Mouse (Mus musculus): ENCODE results near the gene Odf3b. TPM values are rescaled to one million over a fixed set of nuclear protein-coding genes. Genes with fewer than 3 reads are reported as not detected.

Gene Odf3b
- polyA plus RNA-seq, 1 experiment from 2014 or later, result 0.56 TPM

DNA sequence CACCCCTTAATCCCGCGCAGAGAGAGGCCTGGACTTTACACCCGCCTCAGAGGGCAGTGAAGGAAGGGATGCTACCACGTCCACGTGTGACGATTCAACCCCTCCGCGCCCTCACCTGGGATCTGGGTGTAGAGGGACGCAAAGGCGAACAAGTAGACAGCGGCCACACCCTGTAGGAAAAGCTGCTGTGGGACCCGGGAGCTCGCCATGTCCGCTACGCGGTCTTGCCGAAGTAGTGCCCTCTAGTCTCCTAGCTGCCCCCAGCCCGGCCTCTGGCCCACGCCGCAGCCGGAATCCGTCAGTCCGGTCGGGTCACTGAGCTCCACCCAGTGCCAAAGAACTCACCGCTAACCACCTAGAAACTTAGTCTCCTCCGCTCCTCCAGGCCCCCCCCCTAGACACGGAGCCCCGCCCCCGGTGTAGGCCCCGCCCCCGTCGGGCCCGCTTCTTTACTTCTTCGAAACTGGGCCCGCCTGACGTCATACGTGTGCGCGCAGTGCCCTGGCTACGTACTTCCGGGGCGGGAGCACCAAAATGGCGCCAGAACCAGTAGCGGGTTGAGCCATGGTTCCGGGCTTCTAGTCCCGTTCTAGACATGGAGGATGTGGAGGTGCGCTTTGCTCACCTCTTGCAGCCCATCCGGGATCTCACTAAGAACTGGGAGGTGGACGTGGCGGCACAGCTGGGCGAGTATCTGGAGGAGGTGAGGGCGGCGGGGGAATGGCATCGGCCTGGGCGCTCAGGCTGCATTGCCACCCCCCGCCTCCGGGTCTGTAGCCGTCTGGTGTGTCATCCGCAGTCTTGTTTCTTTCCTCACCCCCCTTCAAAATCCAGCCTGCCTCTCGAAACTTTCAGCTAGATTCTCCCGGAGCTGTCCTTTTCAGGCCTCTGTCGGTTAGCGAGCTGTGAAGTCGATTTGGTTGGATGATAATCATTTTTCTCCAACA lies 23.6 kb downstream of the Odf3b start, which contains the start of the genes Lmf2 and Ncaph2:
Gene Lmf2, minus strand, starts transcription at position 419 of the 947 bp plus-strand sequence.
Gene Ncaph2, plus strand, starts transcription at position 479 of the 947 bp plus-strand sequence.
- ATAC-seq (ENCODE audit: low read depth), result peak; percentile 87
- Histone ChIP-seq H3K9me3 (replicated peaks) (no peaks in the 10 kb centered on the region), H3K9ac (peak within 1 kb of the TSS; percentile 86), H3K27ac (peak within 1 kb of the TSS; percentile 91), H3K4me1 (replicated peaks) (peaks cover 52% of the 10 kb centered on the region), H3K4me3 (replicated peaks) (peak within 1 kb of the TSS; percentile 71), H3K27me3 (no peaks in the 10 kb centered on the region), H3K36me3 (peaks cover 69% of the 10 kb centered on the region), H3K4me2 (peak within 1 kb of the TSS; percentile 81)
- peak; percentile 89 for DNase-seq
- WGBS (ENCODE audit: insufficient replicate concordance), result under 1% methylated on average over 64 of the region's 64 CpGs

GRCm38 (mm10) chr15:89354455-89354854 lies 24.6 kb downstream of the Odf3b start:
- peak overlapping the region; percentile 84 for H3K27ac ChIP-seq
- H3K4me1 ChIP-seq (replicated peaks), result peaks cover 45% of the 10 kb centered on the region
- no peaks in the 10 kb centered on the region for H3K9me3 ChIP-seq (replicated peaks)
- peaks cover 63% of the 10 kb centered on the region for H3K36me3 ChIP-seq
- H3K27me3 ChIP-seq, result no peaks in the 10 kb centered on the region
- DNase-seq, result no peak
- ATAC-seq (ENCODE audit: low read depth), result no peak
- 79% methylated on average over 7 of the region's 7 CpGs for WGBS (ENCODE audit: insufficient replicate concordance)
- H3K9ac ChIP-seq, result peak overlapping the region; percentile 86
- H3K4me2 ChIP-seq, result peak overlapping the region; percentile 81
- peak overlapping the region; percentile 71 for H3K4me3 ChIP-seq (replicated peaks)

- Histone ChIP-seq H3K27ac (no peak overlapping the region), H3K36me3 (peaks cover 60% of the 10 kb centered on the region), H3K27me3 (no peaks in the 10 kb centered on the region), H3K4me1 (replicated peaks) (peaks cover 39% of the 10 kb centered on the region), H3K4me3 (replicated peaks) (peak overlapping the region; percentile 71), H3K4me2 (peak overlapping the region; percentile 81), H3K9ac (peak overlapping the region; percentile 86), H3K9me3 (replicated peaks) (no peaks in the 10 kb centered on the region)
- ATAC-seq (ENCODE audit: low read depth) (no peak), DNase-seq (no peak)
- 93% methylated on average over 16 of the region's 16 CpGs for WGBS (ENCODE audit: insufficient replicate concordance)
Observed at GRCm38 (mm10) chr15:89353837-89354236, 25.2 kb downstream of the Odf3b start.

- WGBS (ENCODE audit: insufficient replicate concordance), result 94% methylated on average over 12 of the region's 12 CpGs
- H3K4me1 ChIP-seq (replicated peaks), result peaks cover 29% of the 10 kb centered on the region
- no peak overlapping the region for H3K4me3 ChIP-seq (replicated peaks)
- no peak overlapping the region for H3K27ac ChIP-seq
- peaks cover 50% of the 10 kb centered on the region for H3K36me3 ChIP-seq
- DNase-seq (no peak), ATAC-seq (ENCODE audit: low read depth) (no peak)
- no peaks in the 10 kb centered on the region for H3K9me3 ChIP-seq (replicated peaks)
- no peaks in the 10 kb centered on the region for H3K27me3 ChIP-seq
- H3K9ac ChIP-seq, result no peak overlapping the region
- no peak overlapping the region for H3K4me2 ChIP-seq
Observed at GRCm38 (mm10) chr15:89352795-89353194, 26.3 kb downstream of the Odf3b start.

GRCm38 (mm10) chr15:89352054-89352453 lies 27.0 kb downstream of the Odf3b start:
- Histone ChIP-seq H3K36me3 (peaks cover 44% of the 10 kb centered on the region), H3K9ac (no peak overlapping the region), H3K27me3 (no peaks in the 10 kb centered on the region), H3K9me3 (replicated peaks) (no peaks in the 10 kb centered on the region), H3K4me3 (replicated peaks) (no peak overlapping the region), H3K27ac (no peak overlapping the region), H3K4me2 (no peak overlapping the region), H3K4me1 (replicated peaks) (peaks cover 21% of the 10 kb centered on the region)
- DNase-seq (no peak), ATAC-seq (ENCODE audit: low read depth) (no peak)
- WGBS (ENCODE audit: insufficient replicate concordance), result 92% methylated on average over 14 of the region's 14 CpGs

DNA sequence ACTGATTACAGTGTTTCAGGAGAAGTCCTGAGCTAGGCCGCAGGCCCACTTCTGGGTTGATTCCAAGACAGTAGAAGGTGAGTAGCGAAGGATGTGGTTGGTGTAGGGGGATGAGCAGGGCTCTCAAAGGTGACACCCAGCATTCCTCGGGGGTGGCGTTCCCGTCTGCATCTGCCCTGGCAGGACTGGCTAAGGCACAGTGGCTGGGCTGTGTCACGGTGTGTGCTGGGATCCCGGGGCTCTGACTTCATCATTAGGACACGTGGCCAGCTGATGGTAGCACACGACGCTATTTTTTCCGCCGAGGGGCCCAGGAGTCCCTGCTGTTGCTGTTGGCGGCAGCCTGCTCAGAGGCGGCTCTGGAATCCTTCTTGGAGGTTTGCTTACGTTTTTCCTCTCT lies 27.8 kb downstream of the Odf3b start:
- H3K27ac ChIP-seq, result no peak overlapping the region
- H3K36me3 ChIP-seq, result peaks cover 44% of the 10 kb centered on the region
- H3K9me3 ChIP-seq (replicated peaks), result no peaks in the 10 kb centered on the region
- H3K4me1 ChIP-seq (replicated peaks), result peaks cover 16% of the 10 kb centered on the region
- no peak overlapping the region for H3K4me2 ChIP-seq
- 86% methylated on average over 15 of the region's 15 CpGs for WGBS (ENCODE audit: insufficient replicate concordance)
- no peaks in the 10 kb centered on the region for H3K27me3 ChIP-seq
- no peak overlapping the region for H3K9ac ChIP-seq
- no peak for DNase-seq
- ATAC-seq (ENCODE audit: low read depth), result no peak
- H3K4me3 ChIP-seq (replicated peaks), result no peak overlapping the region

- Histone ChIP-seq H3K36me3 (peaks cover 44% of the 10 kb centered on the region), H3K27me3 (no peaks in the 10 kb centered on the region), H3K27ac (no peak overlapping the region), H3K9me3 (replicated peaks) (no peaks in the 10 kb centered on the region), H3K4me3 (replicated peaks) (no peak overlapping the region), H3K4me2 (no peak overlapping the region), H3K9ac (no peak overlapping the region), H3K4me1 (replicated peaks) (peaks cover 16% of the 10 kb centered on the region)
- DNase-seq (no peak), ATAC-seq (ENCODE audit: low read depth) (no peak)
- WGBS (ENCODE audit: insufficient replicate concordance), result 82% methylated on average over 5 of the region's 5 CpGs
Observed at GRCm38 (mm10) chr15:89350447-89350846, 28.6 kb downstream of the Odf3b start.

GRCm38 (mm10) chr15:89343325-89343724 lies 35.8 kb downstream of the Odf3b start:
- ATAC-seq (ENCODE audit: low read depth), result no peak

GRCm38 (mm10) chr15:89341678-89342077 lies 37.4 kb downstream of the Odf3b start:
- H3K4me2 ChIP-seq, result no peak overlapping the region
- no peak overlapping the region for H3K9ac ChIP-seq
- H3K4me1 ChIP-seq (replicated peaks), result no peaks in the 10 kb centered on the region
- no peak overlapping the region for H3K4me3 ChIP-seq (replicated peaks)
- no peak overlapping the region for H3K27ac ChIP-seq
- no peaks in the 10 kb centered on the region for H3K27me3 ChIP-seq
- H3K36me3 ChIP-seq, result no peaks in the 10 kb centered on the region
- ATAC-seq (ENCODE audit: low read depth) (no peak), DNase-seq (no peak)
- H3K9me3 ChIP-seq (replicated peaks), result no peaks in the 10 kb centered on the region
- 35% methylated on average over 1 of the region's 1 CpGs for WGBS (ENCODE audit: insufficient replicate concordance)

More at GRCm38 (mm10) chr15:89343325-89343724, 35.8 kb downstream of the Odf3b start:
- DNase-seq, result no peak
- Histone ChIP-seq H3K36me3 (no peaks in the 10 kb centered on the region), H3K9me3 (replicated peaks) (no peaks in the 10 kb centered on the region), H3K4me2 (no peak overlapping the region), H3K27me3 (no peaks in the 10 kb centered on the region), H3K4me1 (replicated peaks) (no peaks in the 10 kb centered on the region), H3K9ac (no peak overlapping the region), H3K4me3 (replicated peaks) (no peak overlapping the region), H3K27ac (no peak overlapping the region)
- 59% methylated on average over 3 of the region's 3 CpGs for WGBS (ENCODE audit: insufficient replicate concordance)

DNA sequence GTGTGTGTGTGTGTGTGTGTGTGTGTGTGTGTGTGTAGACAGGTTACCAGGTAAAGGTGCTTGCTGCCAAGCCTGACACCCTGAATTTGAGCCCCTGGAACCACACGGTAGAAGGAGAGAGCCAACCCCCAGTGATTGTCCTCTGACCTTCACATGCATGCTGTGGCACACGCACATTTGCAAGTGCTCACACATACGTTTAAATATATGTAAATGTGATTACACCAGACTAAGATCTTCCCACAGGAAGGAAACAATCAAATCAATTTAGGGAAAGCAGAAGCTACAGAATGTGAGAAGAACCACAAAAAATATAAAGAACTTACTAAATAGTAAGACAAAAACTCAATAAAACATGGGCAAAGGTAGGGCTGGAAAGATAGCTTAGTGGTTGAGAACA lies 38.9 kb downstream of the Odf3b start:
- no peaks in the 10 kb centered on the region for H3K36me3 ChIP-seq
- no peak overlapping the region for H3K4me3 ChIP-seq (replicated peaks)
- 0 out of 2 replicates have a peak, but pooled peaks cover 5% of the 10 kb centered on the region for H3K27me3 ChIP-seq
- H3K27ac ChIP-seq, result no peak overlapping the region
- no peak overlapping the region for H3K4me2 ChIP-seq
- 0 out of 2 replicates have a peak, but pooled peaks cover 4% of the 10 kb centered on the region for H3K4me1 ChIP-seq (replicated peaks)
- WGBS (ENCODE audit: insufficient replicate concordance), result 42% methylated on average over 3 of the region's 3 CpGs
- no peak for DNase-seq
- no peaks in the 10 kb centered on the region for H3K9me3 ChIP-seq (replicated peaks)
- ATAC-seq (ENCODE audit: low read depth), result no peak
- H3K9ac ChIP-seq, result no peak overlapping the region

DNA sequence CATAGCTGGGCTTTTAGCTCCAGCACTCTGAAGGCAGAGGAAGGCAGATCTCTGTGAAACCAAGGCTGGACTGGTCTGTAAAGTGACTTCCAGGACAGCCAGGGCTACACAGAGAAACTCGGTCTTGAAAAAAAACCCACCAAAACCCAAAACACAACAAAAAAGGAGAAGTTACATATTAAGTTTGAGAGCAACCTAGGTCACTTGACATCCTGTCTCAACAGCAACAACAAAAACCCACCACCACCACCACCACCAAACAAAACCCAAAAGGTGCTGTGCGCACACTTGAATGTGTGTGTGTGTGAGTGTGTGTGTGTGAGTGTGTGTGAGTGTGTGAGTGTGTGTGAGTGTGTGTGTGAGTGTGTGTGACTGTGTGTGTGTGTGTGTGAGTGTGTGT lies 39.4 kb downstream of the Odf3b start:
- H3K27me3 ChIP-seq, result 0 out of 2 replicates have a peak, but pooled peaks cover 5% of the 10 kb centered on the region
- ATAC-seq (ENCODE audit: low read depth), result no peak
- no peaks in the 10 kb centered on the region for H3K9me3 ChIP-seq (replicated peaks)
- WGBS (ENCODE audit: insufficient replicate concordance), result 37% methylated on average over 2 of the region's 2 CpGs
- H3K9ac ChIP-seq, result no peak overlapping the region
- no peak overlapping the region for H3K4me2 ChIP-seq
- no peak for DNase-seq
- 0 out of 2 replicates have a peak, but pooled peaks cover 4% of the 10 kb centered on the region for H3K4me1 ChIP-seq (replicated peaks)
- no peak overlapping the region for H3K27ac ChIP-seq
- H3K4me3 ChIP-seq (replicated peaks), result no peak overlapping the region
- no peaks in the 10 kb centered on the region for H3K36me3 ChIP-seq
